Mouse (Mus musculus): ENCODE data around the gene Anapc7.

- TF ChIP-seq CTCF (IDR thresholded peaks at IDR 0.05 in 2 of 3, conservative IDR thresholded peaks at IDR 0.05 in 1 of 3; ENCODE audit: control insufficient read depth in 1 of 3, insufficient read depth in 1 of 3, low read depth in 2 of 3, low read length in 3 of 3, poor library complexity in 1 of 3, severe bottlenecking in 1 of 3) (no peak), UBTF (IDR thresholded peaks at IDR 0.05; ENCODE audit: borderline replicate concordance, insufficient read depth, low read depth, low read length) (no peak), E2F4 (IDR thresholded peaks at IDR 0.05; ENCODE audit: borderline replicate concordance, low read depth, low read length) (no peak), TAL1 (IDR thresholded peaks at IDR 0.05; ENCODE audit: low read length) (no peak), EP300 (IDR thresholded peaks at IDR 0.05; ENCODE audit: low read depth in 1 of 2, low read length in 2 of 2) (no peak), RCOR1 (IDR thresholded peaks at IDR 0.05; ENCODE audit: low read depth, low read length) (no peak), POLR2A (IDR thresholded peaks at IDR 0.05; ENCODE audit: control insufficient read depth in 1 of 2, insufficient read depth in 1 of 2, low read depth in 1 of 2, low read length in 2 of 2, poor library complexity in 1 of 2) (no peak), HCFC1 (IDR thresholded peaks at IDR 0.05; ENCODE audit: low read depth, low read length) (no peak), USF2 (IDR thresholded peaks at IDR 0.05; ENCODE audit: borderline replicate concordance in 1 of 2, insufficient read depth in 1 of 2, low read depth in 1 of 2, low read length in 2 of 2) (no peak)
These were observed 57.6 kb downstream of the Anapc7 start for GRCm38 (mm10) chr5:122479131-122479530.
